In genomic region chr10:113160055-113160454, GRCm38 (mm10) we compare ENCODE assay signal across 15 mouse cellular contexts.
"Had no signal": no experiment of that assay in that cellular context is flagged by ENCODE, and none has a peak within 500 bp of the region (broad histone marks: within the 10 kb centered on the region; RNA-seq: fewer than 3 reads in every experiment).

No protein-coding gene starts in this region.

- H3K4me2 ChIP-seq: liver, embryonic 13.5 days; stomach, embryonic 15.5 days had no signal

- H3K9ac ChIP-seq: liver, embryonic 13.5 days; stomach, embryonic 15.5 days had no signal

- ATAC-seq: intestine, postnatal 0 days had no signal

- DNase-seq: kidney, adult 2 months; kidney, postnatal 25 days; layer of hippocampus, adult 9-11 months; liver, embryonic 13.5 days; lung, adult 2 months; lung, postnatal 14 days; lung, postnatal 4 days; retina, postnatal 1 day; right cerebral cortex, postnatal 25 days; spleen, adult 18-20 months; thymus, postnatal 25 days had no signal

- H3K4me3 ChIP-seq: layer of hippocampus, adult 2 months; liver, embryonic 13.5 days; stomach, embryonic 15.5 days had no signal

- H3K36me3 ChIP-seq: liver, embryonic 13.5 days; stomach, embryonic 15.5 days had no signal

- H3K9me3 ChIP-seq: liver, embryonic 13.5 days; stomach, embryonic 15.5 days had no signal

- H3K27me3 ChIP-seq: liver, embryonic 13.5 days; stomach, embryonic 15.5 days had no signal

- H3K4me1 ChIP-seq: liver, embryonic 13.5 days; stomach, embryonic 15.5 days had no signal

- H3K27ac ChIP-seq: kidney, postnatal 0 days; layer of hippocampus, adult 2 months; liver, embryonic 13.5 days; stomach, embryonic 15.5 days had no signal
